Mouse (Mus musculus) heart, postnatal 25 days (tissue): Measurements from ENCODE around the gene Khdc1b. TPM values are rescaled to one million over a fixed set of nuclear protein-coding genes. Genes with fewer than 3 reads are reported as not detected.
"Not testable (repeated sequence)": the region's sequence is repeated elsewhere in the genome, so short reads cannot be mapped to it uniquely, and the experiment has no call there.

Experiments used
- DNase-seq: peaks from one replicate; pipeline ENCODE4 v3.0.0; 2022; ENCODE audit warnings: low spot score
- intact Hi-C: fragments of 180-260 bp; cut with DNase I; formaldehyde crosslinking; loops from one replicate; pipeline ENCODE4 v1.15.1; 2025
- total RNA-seq, 2 experiments: library from RNA; stranded (reverse); gene quantifications; 2 replicates each; pipeline ENCODE4 v1.2.3; 2021

Gene Khdc1b
- total RNA-seq, result not detected

GRCm38 (mm10) chr1:21383256-21383655 is at the start of gene Khdc1b:
Gene Khdc1b (plus strand): TSS chr1:21383556.
- DNase-seq, result no peak

GRCm38 (mm10) chr1:21335836-21336235 is 47.5 kb upstream of the Khdc1b start:
- intact Hi-C loops, result no loop called here
- no peak for DNase-seq

More at GRCm38 (mm10) chr1:21383256-21383655, at the start of gene Khdc1b:
- intact Hi-C loops, result no loop called here

- DNase-seq, result no peak
- intact Hi-C loops, result loop anchor here (10.0 kb wide), 1 partner anchor 396 kb away; no protein-coding TSS in a partner anchor
Observed at GRCm38 (mm10) chr1:21340745-21341144, 42.6 kb upstream of the Khdc1b start.

GRCm38 (mm10) chr1:21344253-21344652 is 39.1 kb upstream of the Khdc1b start:
- no peak for DNase-seq
- intact Hi-C loops, result loop anchor here (1.0 to 10.0 kb wide), 3 partner anchors 126 to 399 kb away; partner anchors contain the start of gene Tmem14a

- intact Hi-C loops, result loop anchor here (1.0 to 10.0 kb wide), 3 partner anchors 126 to 400 kb away; partner anchors contain the start of gene Tmem14a
- not testable (repeated sequence) for DNase-seq
Observed at GRCm38 (mm10) chr1:21344752-21345151, 38.6 kb upstream of the Khdc1b start.

- intact Hi-C loops, result loop anchor here (10.0 kb wide), 1 partner anchor 405 kb away; no protein-coding TSS in a partner anchor
- no peak for DNase-seq
Observed at GRCm38 (mm10) chr1:21349341-21349740, 34.0 kb upstream of the Khdc1b start, which contains the start of gene Khdc1a. Gene Khdc1a (plus strand): TSS chr1:21349641.

GRCm38 (mm10) chr1:21368031-21368430 is 15.3 kb upstream of the Khdc1b start, which contains the start of gene Khdc1c:
Gene Khdc1c (plus strand): TSS chr1:21368331.
- intact Hi-C loops, DNase-seq: not testable (repeated sequence)

GRCm38 (mm10) chr1:21391138-21391671 is 7.8 kb downstream of the Khdc1b start:
- intact Hi-C loops, result no loop called here
- DNase-seq, result no peak

GRCm38 (mm10) chr1:21402804-21403203 is 19.4 kb downstream of the Khdc1b start:
- intact Hi-C loops, result no loop called here
- no peak for DNase-seq

- no peak for DNase-seq
- intact Hi-C loops, result no loop called here
Observed at GRCm38 (mm10) chr1:21407266-21407665, 23.9 kb downstream of the Khdc1b start.

- intact Hi-C loops, result loop anchor here (1.0 to 2.0 kb wide), 2 partner anchors 555 to 858 kb away; no protein-coding TSS in a partner anchor
- DNase-seq, result peak; percentile 4
Observed at GRCm38 (mm10) chr1:21411331-21412196, 28.2 kb downstream of the Khdc1b start.

GRCm38 (mm10) chr1:21412197-21412555 is 28.8 kb downstream of the Khdc1b start:
- no peak for DNase-seq
- intact Hi-C loops, result no loop called here

- intact Hi-C loops, result loop anchor here (2.0 kb wide), 1 partner anchor 547 kb away; no protein-coding TSS in a partner anchor
Observed at GRCm38 (mm10) chr1:21419370-21419769, 36.0 kb downstream of the Khdc1b start.

GRCm38 (mm10) chr1:21425654-21426053 is 42.3 kb downstream of the Khdc1b start:
- DNase-seq, result no peak
- intact Hi-C loops, result no loop called here

More at GRCm38 (mm10) chr1:21419370-21419769, 36.0 kb downstream of the Khdc1b start:
- no peak for DNase-seq

- no peak for DNase-seq
- intact Hi-C loops, result no loop called here
Observed at GRCm38 (mm10) chr1:21428079-21428478, 44.7 kb downstream of the Khdc1b start.

- intact Hi-C loops, result no loop called here
Observed at GRCm38 (mm10) chr1:21431666-21432065, 48.3 kb downstream of the Khdc1b start.

GRCm38 (mm10) chr1:21434853-21435252 is 51.5 kb downstream of the Khdc1b start:
- intact Hi-C loops, result no loop called here
- no peak for DNase-seq

More at GRCm38 (mm10) chr1:21431666-21432065, 48.3 kb downstream of the Khdc1b start:
- DNase-seq, result no peak
